Mouse (Mus musculus): ENCODE results near the gene Vmn1r107. TPM values are rescaled to one million over a fixed set of nuclear protein-coding genes. Genes with fewer than 3 reads are reported as not detected.
"Not testable (repeated sequence)": the region's sequence is repeated elsewhere in the genome, so short reads cannot be mapped to it uniquely, and the experiment has no call there.

The Vmn1r107 gene
- polyA plus RNA-seq (2015; fragmentation: Nextera tagmentation; extraction: Ambion mirVana): not detected in 2 replicates

GRCm38 (mm10) chr7:20668618-20669017 is at the start of gene Vmn1r107:
Gene Vmn1r107, plus strand, starts transcription at chr7:20668918.
- not testable (repeated sequence) for H3K9ac ChIP-seq (replicated peaks); H3K27me3 ChIP-seq; H3K4me3 ChIP-seq (replicated peaks); H3K4me2 ChIP-seq (replicated peaks); H3K36me3 ChIP-seq; H3K27ac ChIP-seq; H3K9me3 ChIP-seq; H3K4me1 ChIP-seq (replicated peaks); ATAC-seq
- whole genome bisulfite sequencing: no CpG with 5 or more reads among the region's 3 CpGs

DNA sequence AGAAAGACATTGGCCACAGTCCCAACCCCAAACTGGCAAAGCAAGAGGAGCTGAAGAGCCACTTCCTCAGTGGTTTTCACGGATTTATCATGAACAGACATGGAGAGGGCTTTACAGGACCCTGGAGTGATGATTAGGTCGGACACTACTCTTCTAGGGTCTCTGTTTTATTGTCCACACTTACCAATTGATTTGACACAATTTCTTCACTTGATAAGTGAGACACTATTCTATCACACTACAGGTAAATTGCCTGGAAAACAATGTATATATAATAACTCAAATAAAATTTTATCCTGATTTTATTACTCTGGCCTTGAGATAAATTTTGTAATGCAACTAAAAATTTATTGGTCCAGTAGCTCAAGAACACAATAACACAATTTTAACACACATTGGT is 34.4 kb downstream of the Vmn1r107 start, which contains the start of gene Vmn1r111:
Gene Vmn1r111 (minus strand): TSS at position 101 of the 400 bp plus-strand sequence.
- not testable (repeated sequence) for ATAC-seq; H3K27ac ChIP-seq; H3K27me3 ChIP-seq; H3K4me1 ChIP-seq (replicated peaks); H3K36me3 ChIP-seq; H3K9me3 ChIP-seq; H3K4me2 ChIP-seq (replicated peaks); H3K9ac ChIP-seq (replicated peaks); H3K4me3 ChIP-seq (replicated peaks)
- no CpG with 5 or more reads among the region's 2 CpGs for WGBS

Other genes with a start within 250 kb of the Vmn1r107 start
- not detected in 2 replicates for gene Vmn1r101, start 226.3 kb upstream of the Vmn1r107 start, polyA plus RNA-seq (2015; fragmentation: Nextera tagmentation; extraction: Ambion mirVana)
- gene Gm10670, start 194.0 kb upstream of the Vmn1r107 start, polyA plus RNA-seq (2015; fragmentation: Nextera tagmentation; extraction: Ambion mirVana): not detected in 2 replicates
- gene Vmn1r103, start 158.4 kb upstream of the Vmn1r107 start, polyA plus RNA-seq (2015; fragmentation: Nextera tagmentation; extraction: Ambion mirVana): not detected in 2 replicates
- not detected in 2 replicates for gene Vmn1r104, start 135.1 kb upstream of the Vmn1r107 start, polyA plus RNA-seq (2015; fragmentation: Nextera tagmentation; extraction: Ambion mirVana)
- gene Gm5726, start 123.2 kb upstream of the Vmn1r107 start, polyA plus RNA-seq (2015; fragmentation: Nextera tagmentation; extraction: Ambion mirVana): not detected in 2 replicates
- not detected in 2 replicates for gene Gm4141, start 92.7 kb upstream of the Vmn1r107 start, polyA plus RNA-seq (2015; fragmentation: Nextera tagmentation; extraction: Ambion mirVana)
- gene Gm4513, start 69.9 kb upstream of the Vmn1r107 start, polyA plus RNA-seq (2015; fragmentation: Nextera tagmentation; extraction: Ambion mirVana): not detected in 2 replicates
- not detected in 2 replicates for gene Vmn1r111, start 34.3 kb downstream of the Vmn1r107 start, polyA plus RNA-seq (2015; fragmentation: Nextera tagmentation; extraction: Ambion mirVana)
- not detected in 2 replicates for gene Gm10668, start 61.7 kb downstream of the Vmn1r107 start, polyA plus RNA-seq (2015; fragmentation: Nextera tagmentation; extraction: Ambion mirVana)
- gene Vmn1r112, start 102.3 kb downstream of the Vmn1r107 start, polyA plus RNA-seq (2015; fragmentation: Nextera tagmentation; extraction: Ambion mirVana): not detected in 2 replicates
- gene Vmn1r113, start 118.4 kb downstream of the Vmn1r107 start, polyA plus RNA-seq (2015; fragmentation: Nextera tagmentation; extraction: Ambion mirVana): not detected in 2 replicates
- not detected in 2 replicates for gene Vmn1r114, start 143.3 kb downstream of the Vmn1r107 start, polyA plus RNA-seq (2015; fragmentation: Nextera tagmentation; extraction: Ambion mirVana)
- gene Vmn1r115, start 176.1 kb downstream of the Vmn1r107 start, polyA plus RNA-seq (2015; fragmentation: Nextera tagmentation; extraction: Ambion mirVana): not detected in 2 replicates
- not detected in 2 replicates for gene Vmn1r116, start 203.3 kb downstream of the Vmn1r107 start, polyA plus RNA-seq (2015; fragmentation: Nextera tagmentation; extraction: Ambion mirVana)
- gene Vmn1r117, start 215.2 kb downstream of the Vmn1r107 start, polyA plus RNA-seq (2015; fragmentation: Nextera tagmentation; extraction: Ambion mirVana): not detected in 2 replicates
- gene Vmn1r118, start 243.4 kb downstream of the Vmn1r107 start, polyA plus RNA-seq (2015; fragmentation: Nextera tagmentation; extraction: Ambion mirVana): not detected in 2 replicates

All from midbrain, embryonic 13.5 days (tissue).